Mouse (Mus musculus) liver, adult 2 months (tissue): ENCODE measurements at regions not wholly inside any gene's neighbourhood (a gene's known extent, or its start where the extent isn't known, plus 50 kb on each side); places are given as distances from the start of the nearest gene placed in this dataset.

Experiments used
- CTCF ChIP-seq: fragments of 200-500 bp; IDR thresholded peaks from 2 replicates; pipeline ENCODE4 v1.5.1; 2011; ENCODE audit warnings: low read depth, low read length, control low read depth
- POLR2A ChIP-seq: fragments of 200-500 bp; IDR thresholded peaks from 2 replicates; pipeline ENCODE4 v1.6.1; 2011; ENCODE audit warnings: low read length, control low read depth; ENCODE audit not compliant: insufficient read depth; ENCODE audit errors: extremely low read depth

- no peak for TF ChIP-seq CTCF
- TF ChIP-seq POLR2A, result no peak
Observed at GRCm38 (mm10) chr15:85656852-85657251, 74.6 kb upstream of the Wnt7b start.
